Mouse (Mus musculus) urinary bladder, postnatal 4 days (tissue): ENCODE measurements around the gene Relb.

Source experiments
- DNase-seq, 2 experiments: peaks; one replicate each; pipeline ENCODE4 v3.0.0; 2021 to 2022; ENCODE audit warnings: low spot score in 2 of 2

Gene Relb

DNA sequence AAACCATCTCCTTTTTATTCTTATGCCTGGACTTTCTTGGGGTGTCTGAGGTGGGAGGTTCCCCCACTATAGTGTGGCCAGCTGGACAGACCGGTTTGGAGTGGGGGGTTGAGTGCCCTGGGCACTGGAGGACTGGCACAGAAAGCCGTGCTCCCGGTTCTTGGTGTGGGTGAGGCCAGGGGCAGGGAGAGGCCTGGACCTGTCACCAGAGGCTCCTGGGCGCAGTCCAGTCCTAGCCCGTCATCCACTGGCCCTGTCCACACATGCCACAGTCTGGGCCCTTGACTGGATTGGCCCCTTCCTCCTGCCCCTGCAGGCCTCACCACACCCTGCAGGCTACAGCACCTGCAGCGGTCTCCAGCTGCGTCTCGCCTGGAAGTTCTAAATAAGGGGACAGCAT, 48.6 kb downstream of the Relb start:
- DNase-seq = peak in 1 of 2 experiments; percentile 64

DNA sequence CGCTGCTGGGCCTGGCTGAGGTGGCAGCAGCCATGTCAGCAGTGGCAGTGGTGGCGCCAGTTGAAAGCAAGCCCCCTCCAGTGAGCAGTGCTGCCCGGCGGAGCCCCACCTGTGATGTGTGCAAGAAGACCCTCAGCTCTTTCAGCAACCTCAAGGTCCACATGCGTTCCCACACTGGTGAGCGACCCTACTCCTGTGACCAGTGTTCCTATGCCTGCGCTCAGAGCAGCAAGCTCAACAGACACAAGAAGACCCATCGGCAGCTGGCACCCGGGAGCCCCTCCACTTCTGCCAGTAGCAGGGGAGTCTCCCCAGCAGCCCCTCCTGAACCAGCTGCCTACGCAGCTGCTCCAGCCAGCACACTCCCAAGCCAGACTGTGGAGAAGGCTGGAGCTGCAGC, 49.5 kb downstream of the Relb start:
- no peak for DNase-seq

DNA sequence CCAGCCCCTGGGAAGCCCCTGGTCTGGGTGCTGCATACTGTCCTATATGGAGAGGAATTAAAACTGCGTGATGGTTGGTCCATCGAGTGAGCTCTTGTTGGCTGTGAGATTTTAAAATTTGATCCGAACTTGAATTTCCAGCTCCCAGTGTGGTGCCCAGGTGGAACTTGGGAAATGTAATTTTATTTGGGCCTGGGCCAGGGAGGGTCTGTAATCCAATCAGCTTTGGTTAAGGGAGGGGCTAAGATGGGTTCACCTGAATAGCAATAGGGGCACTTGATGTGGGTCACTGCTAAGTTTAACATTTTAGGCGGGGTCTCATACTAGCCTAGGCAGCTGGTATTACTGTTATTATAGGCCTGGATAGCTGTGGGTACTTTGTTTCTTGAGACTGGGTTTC, 50.8 kb downstream of the Relb start:
- no peak for DNase-seq

DNA sequence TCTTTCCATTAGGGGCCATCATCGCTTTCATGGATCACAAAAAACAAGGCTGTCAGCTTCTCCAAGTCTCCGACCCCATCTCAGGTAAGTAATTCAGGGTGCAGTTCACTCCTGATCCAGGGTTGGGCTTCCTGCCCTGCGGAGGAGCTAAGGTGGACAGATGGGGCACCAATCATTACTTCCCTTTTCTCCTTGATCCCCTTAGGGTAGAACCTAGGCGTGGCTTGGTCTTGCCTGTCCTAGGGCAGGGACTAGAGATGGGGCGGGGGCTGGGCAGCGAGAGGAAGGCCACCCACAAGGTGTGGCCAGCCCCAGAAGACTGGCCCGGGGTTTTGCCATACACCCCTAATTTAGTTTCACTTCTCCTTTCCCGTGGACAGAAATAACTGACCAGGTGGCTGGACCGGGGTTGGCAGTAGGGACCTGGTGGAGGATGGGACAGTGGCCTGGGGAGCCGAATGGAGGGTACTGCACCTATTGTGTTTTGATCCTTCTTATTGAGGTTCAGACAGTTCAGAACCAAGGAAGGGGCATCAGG, 51.3 kb downstream of the Relb start:
- no peak for DNase-seq

DNA sequence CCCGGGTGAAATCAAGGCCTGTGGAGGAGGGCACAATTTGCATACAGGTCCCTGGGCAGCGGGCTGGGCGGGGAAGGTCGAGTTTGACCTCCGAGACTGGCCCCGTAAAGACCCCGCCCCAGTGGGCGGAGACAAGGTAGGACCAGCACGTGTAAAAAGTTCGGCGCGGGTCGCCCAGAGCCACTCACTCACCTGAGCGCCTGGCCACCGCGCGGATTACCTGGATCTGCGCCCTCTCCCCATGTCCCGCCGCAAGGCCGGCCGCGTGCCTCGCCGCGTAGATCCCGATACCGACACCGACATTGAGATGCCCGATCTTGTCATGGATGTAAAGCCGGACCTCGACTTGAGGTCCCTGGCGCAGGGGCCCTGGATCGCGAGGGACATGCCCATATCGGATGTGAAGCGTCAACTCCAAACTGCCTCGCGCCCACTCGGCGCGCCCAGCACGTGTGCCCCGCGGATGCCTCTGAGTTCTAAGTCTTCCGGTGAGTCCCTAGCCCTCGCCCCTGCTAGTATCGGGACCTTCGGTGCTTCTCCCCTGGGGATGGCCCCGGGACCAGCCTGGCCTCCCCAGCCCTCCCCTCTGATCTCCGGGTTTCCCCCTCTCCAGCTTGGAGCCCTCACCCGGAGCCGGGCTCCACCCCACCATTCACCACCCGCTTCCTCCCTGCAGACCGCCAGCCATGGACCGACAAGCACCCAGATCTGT, 51.9 kb downstream of the Relb start, which contains the start of the genes Zfp296 and Gemin7:
Zfp296 (plus strand) TSS at position 147 of the 712 bp plus-strand sequence.
Gemin7 (minus strand) TSS at position 455 of the 712 bp plus-strand sequence.
- DNase-seq = no peak

DNA sequence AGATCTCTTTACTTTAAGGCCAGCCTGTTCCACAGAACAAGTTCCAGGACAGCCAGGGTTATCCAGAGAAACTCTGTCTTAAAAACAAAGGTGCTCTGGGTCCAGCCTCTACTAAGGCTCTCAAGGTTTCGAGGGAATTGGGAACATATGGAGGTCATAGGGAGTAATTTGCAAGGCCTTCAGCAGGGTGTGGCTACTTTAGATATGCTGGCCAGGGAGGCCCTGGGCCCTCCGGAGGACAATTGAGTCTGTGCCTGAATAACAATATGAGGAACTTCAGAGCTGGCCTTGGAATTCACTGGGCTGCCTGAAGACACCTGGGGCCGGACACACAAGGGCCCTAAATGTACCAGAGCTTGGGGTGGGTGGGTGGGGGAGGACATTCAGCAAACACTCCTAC, 53.7 kb downstream of the Relb start:
- no peak for DNase-seq

DNA sequence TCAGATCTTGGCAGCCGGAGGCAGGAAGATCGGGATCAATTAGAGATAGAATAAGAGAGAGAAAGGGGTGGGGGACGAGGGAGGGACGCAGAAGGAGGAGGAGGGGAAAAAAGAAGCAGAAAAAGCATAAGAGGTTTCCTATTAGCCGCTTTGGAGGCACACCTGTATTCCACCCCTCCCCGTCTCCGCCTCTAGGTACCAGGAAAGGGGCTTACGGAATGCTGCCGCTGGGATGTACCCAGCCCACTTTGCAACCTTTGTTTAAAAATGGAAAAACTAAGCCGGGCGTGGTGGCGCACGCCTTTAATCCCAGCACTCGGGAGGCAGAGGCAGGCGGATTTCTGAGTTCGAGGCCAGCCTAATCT, 55.5 kb downstream of the Relb start:
- no peak for DNase-seq

DNA sequence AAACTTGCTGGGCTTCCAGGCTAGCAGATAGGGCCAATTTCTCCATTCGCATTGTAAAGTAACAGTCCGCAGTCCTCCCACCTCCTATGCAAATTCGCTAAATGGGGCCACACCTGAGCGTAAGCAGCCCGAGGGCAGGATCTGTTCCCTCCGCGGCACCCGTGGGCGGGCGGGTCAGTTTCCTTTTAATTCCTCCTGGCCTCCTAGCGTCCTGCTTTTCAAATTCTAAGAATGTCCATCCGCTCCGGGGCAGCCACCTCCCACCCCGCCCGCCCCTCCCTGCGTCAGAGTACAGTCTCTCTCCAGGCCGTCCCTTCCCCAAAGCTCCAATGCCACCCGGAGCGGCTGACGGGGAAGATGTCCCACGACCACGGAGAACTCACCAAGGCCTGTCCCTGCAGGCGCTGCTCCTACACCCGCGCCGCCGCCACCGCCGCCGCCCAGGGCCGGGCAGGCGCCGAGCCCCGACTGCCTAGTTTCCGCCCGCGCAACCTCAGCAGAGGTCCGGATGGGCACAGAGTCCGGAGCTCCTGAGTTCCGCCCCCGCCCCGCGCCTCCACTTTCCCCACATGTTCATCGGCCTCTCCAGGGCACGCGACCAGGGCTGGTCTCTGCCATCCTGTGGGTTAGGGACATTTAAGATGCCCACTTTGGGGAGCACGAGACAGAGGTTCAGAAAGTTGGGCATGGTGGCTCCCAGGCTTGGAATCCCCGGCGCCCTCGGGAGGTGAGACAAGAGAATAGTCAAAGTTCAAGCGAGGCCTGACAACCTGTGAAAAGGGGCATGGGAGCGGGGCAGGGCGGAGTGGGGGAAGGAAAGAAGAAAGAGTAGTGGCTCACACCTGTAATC, 56.1 kb downstream of the Relb start:
- peak; percentile 77 to 84 for DNase-seq

DNA sequence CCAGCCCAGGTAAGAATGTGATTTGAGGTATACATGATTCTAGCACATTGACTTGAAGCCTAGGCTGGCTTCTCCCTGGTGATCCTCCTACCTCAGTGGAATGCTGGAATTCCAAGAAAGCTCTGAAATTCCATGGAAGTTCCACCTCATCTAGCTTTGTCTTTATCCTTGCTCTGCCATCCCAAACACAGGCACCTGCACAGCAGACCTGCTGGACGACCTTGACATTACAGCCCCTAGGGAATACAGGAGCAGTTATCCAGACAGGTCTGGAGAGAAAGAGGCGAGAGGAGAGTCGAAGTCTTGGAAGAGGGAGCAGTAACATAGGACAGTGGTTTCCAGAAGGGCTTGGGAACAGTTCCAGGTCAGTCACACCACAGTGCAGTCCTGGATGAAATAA, 59.6 kb downstream of the Relb start:
- no peak for DNase-seq

DNA sequence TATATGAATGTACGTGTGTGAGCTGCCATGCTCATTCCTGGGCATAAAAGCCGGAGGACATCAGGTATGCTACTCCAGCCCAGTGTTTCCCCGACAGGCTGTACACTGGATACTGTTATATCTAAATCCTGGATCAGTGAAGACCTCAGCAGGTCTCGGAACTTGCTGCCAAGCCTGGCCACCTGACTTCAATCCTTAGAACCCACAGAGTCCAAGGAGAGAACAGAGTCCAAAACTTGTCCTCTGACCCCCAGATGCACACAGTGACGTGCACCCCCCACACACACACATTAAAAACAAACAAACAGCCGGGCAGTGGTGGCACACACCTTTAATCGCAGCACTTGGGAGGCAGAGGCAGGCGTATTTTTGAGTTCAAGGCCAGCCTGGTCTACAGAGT, 61.8 kb downstream of the Relb start:
- DNase-seq = no peak

DNA sequence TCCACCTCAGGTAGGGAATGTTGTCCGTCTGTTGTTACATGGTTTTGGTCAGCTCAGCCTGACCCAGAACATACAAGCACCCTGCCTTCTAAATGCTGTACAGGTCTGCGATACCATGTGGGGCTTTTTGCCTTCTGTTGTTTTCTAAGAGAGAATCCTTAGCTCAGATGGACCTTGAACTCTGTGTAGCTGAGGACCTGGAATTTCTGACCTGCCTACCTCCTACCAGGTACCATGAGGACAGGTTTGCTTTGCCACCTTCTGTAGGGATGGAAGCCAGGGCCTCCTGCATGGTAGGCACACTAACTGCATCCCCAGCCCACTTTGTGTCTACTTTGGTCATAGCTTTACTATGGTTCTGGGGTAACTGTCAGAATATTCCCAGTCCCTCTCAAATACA, 63.4 kb downstream of the Relb start:
- no peak for DNase-seq

DNA sequence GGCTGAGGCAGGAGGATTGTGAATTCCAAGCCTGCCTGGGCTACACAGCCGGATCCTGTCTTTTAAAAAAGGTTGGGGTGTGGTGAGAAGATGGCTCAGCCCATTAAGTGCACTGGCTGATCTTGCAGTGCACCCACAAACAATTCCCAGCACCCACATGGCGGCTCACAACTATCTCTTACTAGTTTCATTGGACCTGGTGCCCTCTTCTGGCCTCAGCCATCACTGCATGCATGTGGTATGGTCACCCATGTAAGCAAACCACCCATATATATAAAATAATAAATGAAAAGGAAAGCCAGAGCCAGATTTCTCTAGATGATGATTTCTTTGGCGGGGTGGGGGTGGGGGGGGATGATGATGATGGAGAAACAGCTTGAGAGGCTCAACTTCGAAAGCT, 64.8 kb downstream of the Relb start:
- DNase-seq = no peak

DNA sequence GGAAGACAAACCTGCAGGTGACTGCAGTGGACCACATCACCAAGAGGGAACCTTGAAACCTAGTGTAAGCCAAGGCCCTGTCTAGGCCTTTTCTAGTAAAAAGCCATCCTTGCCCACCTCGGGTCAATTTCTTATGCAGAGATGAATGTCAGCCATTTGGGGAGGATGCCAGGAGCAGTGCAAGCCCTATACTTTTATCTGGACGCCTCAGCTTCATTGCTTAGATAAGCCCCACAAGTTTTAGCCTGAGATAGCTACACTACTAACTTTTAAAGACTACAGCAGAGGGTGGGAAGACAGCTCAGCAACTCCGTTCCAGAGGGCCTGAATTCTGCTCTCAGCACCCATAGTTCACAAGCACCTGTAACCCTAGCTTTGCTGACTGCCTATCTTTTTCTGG, 65.4 kb downstream of the Relb start:
- DNase-seq = no peak

DNA sequence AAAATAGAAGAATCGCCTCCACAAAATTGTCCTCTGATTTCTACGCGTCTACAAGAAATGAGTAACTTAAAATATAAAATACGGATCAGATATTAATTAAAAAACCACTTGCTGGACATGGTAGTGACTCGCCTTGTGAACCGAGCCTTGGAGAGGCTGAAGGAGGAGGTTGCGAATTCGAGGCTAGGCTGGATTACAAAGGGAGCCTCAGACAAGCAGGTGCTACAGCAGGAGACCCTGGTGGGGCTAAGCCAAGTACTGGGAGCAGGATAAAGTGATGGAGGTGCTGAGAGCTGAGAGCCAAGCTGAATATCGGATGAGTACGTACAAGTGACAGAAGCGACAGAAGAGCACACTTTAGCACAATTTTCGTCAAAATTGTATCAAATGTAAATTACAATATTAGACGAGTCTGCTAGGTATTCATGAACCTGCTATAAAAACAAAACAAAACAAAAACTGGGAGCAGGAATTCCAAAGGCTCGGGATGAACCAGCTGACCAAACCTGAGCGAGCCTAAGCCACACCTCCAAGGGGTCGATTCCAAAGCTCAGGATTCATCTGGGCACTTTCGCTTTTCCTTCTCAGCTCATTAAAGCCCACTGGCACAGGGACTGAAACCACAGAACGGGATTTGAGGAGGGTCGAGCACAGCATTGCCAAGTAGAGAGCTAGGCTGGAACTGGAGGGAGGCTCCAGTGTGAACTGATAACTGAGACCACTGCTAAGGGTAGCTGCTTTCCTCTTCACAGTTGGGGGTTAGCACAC, 66.4 kb downstream of the Relb start, which contains the start of gene Ppp1r37:
Ppp1r37 (minus strand) TSS at position 434 of the 768 bp plus-strand sequence.
- DNase-seq = no peak

DNA sequence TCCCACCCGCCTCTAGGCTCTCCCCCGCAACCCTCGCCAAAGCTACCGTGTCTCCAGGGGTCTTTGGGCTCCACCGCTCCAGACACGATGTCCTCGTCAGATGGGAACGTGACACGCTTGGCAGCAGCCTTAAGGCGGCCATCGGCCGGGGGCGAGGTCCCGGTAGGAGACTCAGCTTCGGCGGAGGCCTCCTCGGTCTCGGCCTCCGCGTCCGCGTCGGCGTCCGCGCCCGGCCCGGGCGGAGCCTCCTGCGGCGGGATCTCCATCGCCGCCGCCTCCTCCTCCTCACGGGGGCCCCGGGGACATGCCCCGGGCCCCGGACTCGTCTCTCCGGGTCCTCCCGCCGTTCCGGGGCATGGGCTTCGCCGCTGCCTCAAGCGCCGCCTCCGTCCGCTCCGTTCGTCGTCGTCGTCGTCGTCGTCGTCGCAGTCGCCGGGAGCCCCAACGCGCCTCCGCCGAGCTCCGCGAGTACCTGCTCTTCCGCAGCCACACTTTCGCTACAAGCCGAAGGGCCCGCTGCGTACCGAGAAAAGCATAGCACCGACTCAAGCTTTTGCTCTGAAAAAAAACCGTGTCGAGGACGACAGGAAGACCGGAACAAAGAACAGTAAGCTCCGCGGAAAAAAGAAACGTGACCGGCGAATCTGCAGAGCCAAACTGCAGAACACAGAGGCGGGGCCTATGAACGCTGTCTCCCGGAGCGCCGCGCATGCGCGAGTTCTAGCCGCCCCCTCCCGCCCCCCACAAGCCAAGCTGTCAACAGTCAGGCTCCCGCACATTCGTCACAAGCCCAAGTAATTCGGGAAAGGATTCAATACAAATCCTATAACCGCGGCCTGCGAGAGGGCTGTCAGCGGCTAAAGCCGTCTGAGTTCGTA, 67.2 kb downstream of the Relb start:
- peak; percentile 84 to 93 for DNase-seq

DNA sequence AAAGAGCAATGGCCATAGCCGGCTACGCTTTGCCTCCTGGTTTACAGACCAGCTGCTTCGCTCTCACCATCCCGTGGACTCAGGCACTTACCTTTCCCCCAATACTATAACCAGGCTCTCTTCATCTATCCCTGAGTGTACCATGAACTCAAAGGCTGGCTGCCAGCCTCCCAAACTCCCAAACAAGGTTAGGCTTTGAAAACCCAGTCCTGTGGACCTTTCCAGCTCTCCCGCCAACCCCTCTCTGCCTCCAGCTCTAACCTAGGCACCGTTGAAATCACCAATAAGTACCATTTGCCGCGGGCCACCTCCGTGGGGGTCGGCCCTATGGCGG, 67.8 kb downstream of the Relb start:
- DNase-seq = no peak

DNA sequence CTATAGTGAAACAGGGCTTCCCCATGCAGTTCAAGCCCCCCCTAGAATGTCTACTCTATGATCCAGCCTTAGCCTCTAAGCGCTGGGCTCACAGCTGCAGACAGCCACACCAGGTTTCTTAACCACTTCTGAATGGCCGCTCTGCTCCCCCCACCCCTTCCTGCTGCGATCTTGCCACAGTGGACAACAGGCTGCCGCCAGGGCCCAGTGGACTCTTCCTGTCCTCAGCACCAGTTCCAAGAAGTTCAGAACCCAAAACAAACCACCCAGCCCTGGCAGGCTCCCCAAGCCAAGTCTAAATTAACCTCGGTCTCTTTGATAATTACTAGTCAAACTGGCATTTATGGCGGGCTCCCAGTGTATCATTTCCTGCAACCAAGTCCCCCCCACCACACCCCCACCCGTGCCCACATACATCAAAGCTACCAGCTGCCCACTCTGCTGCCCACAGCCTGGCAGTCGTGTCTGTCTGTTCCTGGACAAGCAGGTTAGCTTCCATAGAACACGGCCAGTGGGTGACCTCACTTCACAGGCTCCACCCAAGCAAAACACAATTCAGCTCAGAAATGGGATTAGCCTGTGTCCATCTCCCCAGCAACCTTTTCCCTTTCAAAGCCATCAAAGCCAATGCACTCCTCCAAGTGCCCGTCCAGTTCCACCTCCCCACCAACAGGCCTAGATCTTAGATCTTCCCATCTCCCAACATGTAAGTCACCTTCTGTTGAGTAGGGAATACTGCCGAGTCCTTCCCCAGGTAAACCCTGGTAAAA, 68.6 kb downstream of the Relb start:
- DNase-seq = no peak

DNA sequence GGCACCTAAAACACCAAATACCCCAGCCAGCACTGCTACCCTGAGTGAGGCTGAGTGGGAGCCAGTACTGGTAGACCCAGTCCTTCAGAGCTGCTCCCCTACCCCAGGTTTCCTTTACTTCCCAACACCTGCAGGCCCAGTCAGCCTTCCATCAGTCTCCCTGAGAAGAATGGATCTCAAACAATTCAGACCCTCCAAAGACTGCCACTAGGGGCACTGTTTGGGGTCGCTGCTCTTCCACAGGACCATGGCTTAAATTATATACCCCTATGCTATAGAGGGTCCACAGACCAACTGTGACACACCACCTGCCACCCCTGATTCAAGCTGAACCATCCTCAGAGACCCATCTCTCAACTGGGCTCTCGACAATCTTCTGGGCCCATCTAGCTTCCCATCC, 70.3 kb downstream of the Relb start:
- no peak for DNase-seq

DNA sequence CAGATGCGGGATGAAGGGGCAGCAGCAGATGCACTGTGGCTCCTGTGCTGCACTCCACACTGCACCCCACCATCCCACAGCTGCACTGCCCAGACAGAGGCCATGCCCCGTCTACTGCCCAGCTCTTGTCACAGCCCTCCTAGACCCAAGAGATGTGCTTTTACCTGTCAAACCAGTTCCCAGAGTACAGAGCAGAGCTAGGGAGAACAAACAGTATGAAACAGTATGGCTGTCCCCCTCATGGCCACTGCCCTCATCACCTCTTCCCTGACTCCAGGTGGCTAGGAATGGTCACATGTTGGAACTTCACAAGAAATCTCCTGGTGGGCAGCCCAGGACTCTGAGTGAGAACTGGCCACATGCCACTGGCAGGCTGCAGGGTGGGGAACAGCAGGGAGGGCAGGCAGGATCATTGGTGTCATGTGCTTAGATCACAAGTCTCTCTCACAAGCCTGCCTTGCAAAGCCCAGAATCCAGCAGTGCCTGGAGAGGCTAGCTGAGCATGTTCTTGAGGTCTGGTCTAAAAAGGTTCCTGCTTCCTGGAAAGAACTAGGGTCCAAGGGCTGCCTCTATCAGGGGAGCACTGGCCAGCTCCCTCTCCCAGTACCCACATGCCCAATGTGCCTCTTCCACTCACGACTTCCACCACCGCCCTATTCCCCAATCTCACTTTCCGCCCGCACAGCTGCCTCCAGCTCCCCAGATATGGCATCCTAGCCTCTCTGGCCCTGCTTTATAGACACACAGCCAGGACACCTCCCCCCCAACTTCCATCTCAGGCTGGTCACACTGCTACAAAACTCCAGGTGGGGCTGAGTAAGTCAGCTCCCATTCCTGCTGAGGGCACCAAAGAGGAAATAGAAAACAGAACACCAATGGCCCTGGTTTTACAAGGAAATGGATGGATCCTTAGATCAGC, 71.0 kb downstream of the Relb start:
- no peak for DNase-seq
